Comparison of ENCODE assay signal across 23 mouse cellular contexts in the genomic region with DNA sequence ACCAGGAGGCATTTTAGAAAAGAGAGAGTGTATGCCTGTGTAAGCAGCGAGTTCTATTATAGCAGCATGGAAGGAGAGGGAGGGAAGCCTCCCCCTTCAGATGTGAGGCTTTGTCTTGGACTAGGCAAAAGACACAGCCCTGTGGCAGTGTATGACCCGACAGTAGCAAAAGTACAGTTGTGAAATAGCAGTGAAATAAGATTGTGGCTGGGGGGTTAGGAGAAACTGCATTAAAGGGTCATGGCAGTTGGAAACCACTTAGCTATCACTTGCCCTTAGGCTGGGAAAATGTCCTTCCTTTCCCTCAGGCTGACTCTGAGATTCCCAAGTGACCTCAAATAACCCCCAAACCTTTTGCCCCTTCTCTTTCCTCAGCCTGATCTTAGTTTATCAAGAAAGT.
DNase-seq lines count a peak whose midpoint lies in the region; ATAC-seq lines count a peak whose summit lies in the region.
"Had no signal": no experiment of that assay in that cellular context is flagged by ENCODE, and none has a peak within 500 bp of the region (broad histone marks: within the 10 kb centered on the region; RNA-seq: fewer than 3 reads in every experiment).

No protein-coding gene starts in this region.

- no peaks in the 10 kb centered on the region for H3K9me3 ChIP-seq in embryonic facial prominence, embryonic 15.5 days (replicated peaks)
- H3K9me3 ChIP-seq in embryonic facial prominence, embryonic 10.5 days, result no peaks in the 10 kb centered on the region
- H3K9me3 ChIP-seq: embryonic facial prominence, embryonic 13.5 days; forebrain, embryonic 13.5 days; forebrain, embryonic 15.5 days had no signal

- no peak overlapping the region for H3K9ac ChIP-seq in embryonic facial prominence, embryonic 15.5 days
- H3K9ac ChIP-seq: embryonic facial prominence, embryonic 13.5 days; forebrain, embryonic 13.5 days; forebrain, embryonic 15.5 days; forebrain, postnatal 0 days had no signal

- WGBS in embryonic facial prominence, embryonic 15.5 days, result 30% methylated on average over 2 of the region's 2 CpGs
- 51% methylated on average over 2 of the region's 2 CpGs for WGBS in embryonic facial prominence, embryonic 10.5 days

- H3K4me1 ChIP-seq in embryonic facial prominence, embryonic 15.5 days, result peaks cover 11% of the 10 kb centered on the region; the same call in 1 of the 2 replicates
- peaks cover 15% of the 10 kb centered on the region for H3K4me1 ChIP-seq in embryonic facial prominence, embryonic 10.5 days
- H3K4me1 ChIP-seq: forebrain, embryonic 13.5 days; forebrain, embryonic 15.5 days had no signal

- no peaks in the 10 kb centered on the region for H3K27me3 ChIP-seq in embryonic facial prominence, embryonic 15.5 days
- no peaks in the 10 kb centered on the region for H3K27me3 ChIP-seq in embryonic facial prominence, embryonic 10.5 days (replicated peaks; ENCODE audit: low read depth, poor library complexity, severe bottlenecking)
- H3K27me3 ChIP-seq: CH12.LX; embryonic facial prominence, embryonic 13.5 days; forebrain, embryonic 13.5 days; forebrain, embryonic 15.5 days; Patski had no signal

- H3K4me2 ChIP-seq in embryonic facial prominence, embryonic 15.5 days (replicated peaks), result no peak overlapping the region
- H3K4me2 ChIP-seq: embryonic facial prominence, embryonic 13.5 days; forebrain, embryonic 13.5 days; forebrain, embryonic 15.5 days had no signal

- no peak for ATAC-seq in embryonic facial prominence, embryonic 15.5 days (ENCODE audit: insufficient number of reproducible peaks, low FRiP score, low TSS enrichment, low read depth)
- peak; percentile 39; the same call in 1 of the 2 replicates for ATAC-seq in megakaryocyte progenitor cell, adult 5-6 weeks (replicated peaks; ENCODE audit: poor library complexity)
- ATAC-seq: activated CD4-positive, CD25-positive, alpha-beta regulatory T cell, adult 4 months; CD4-positive, CD25-positive, alpha-beta regulatory T cell, adult 4 months; forebrain, embryonic 13.5 days; forebrain, embryonic 15.5 days; forebrain, postnatal 0 days; Patski had no signal

- DNase-seq in embryonic facial prominence, embryonic 10.5 days (ENCODE audit: low spot score), result no peak
- peak; percentile 59 for DNase-seq in adipocyte (ENCODE audit: low spot score)
- no peak for DNase-seq in ovary, postnatal 14 days (ENCODE audit: low spot score)
- DNase-seq: adrenal gland, adult 2 months; adrenal gland, postnatal 14 days; adrenal gland, postnatal 36 days; B cell, adult 2 months; cerebellum, adult 11-12 months; cerebellum, adult 2 months; cerebellum, adult 9-10 months; cerebellum, postnatal 10 days; cerebellum, postnatal 25 days; forebrain, postnatal 0 days had no signal

- H3K4me3 ChIP-seq in embryonic facial prominence, embryonic 15.5 days (replicated peaks), result no peak overlapping the region
- no peak overlapping the region for H3K4me3 ChIP-seq in embryonic facial prominence, embryonic 10.5 days
- H3K4me3 ChIP-seq: embryonic facial prominence, embryonic 13.5 days; forebrain, embryonic 13.5 days; forebrain, embryonic 15.5 days had no signal

- H3K36me3 ChIP-seq in embryonic facial prominence, embryonic 15.5 days, result no peaks in the 10 kb centered on the region
- no peaks in the 10 kb centered on the region for H3K36me3 ChIP-seq in embryonic facial prominence, embryonic 10.5 days (replicated peaks)
- H3K36me3 ChIP-seq: embryonic facial prominence, embryonic 13.5 days; forebrain, embryonic 15.5 days; G1E had no signal

- peak overlapping the region; percentile 28; the same call in 1 of the 2 replicates for H3K27ac ChIP-seq in embryonic facial prominence, embryonic 15.5 days (replicated peaks)
- H3K27ac ChIP-seq in embryonic facial prominence, embryonic 10.5 days (replicated peaks), result no peak overlapping the region
- H3K27ac ChIP-seq: embryonic facial prominence, embryonic 13.5 days; forebrain, embryonic 13.5 days; forebrain, embryonic 15.5 days had no signal
